20 mouse cellular contexts compared by ENCODE assay signal in genomic region chr12:89239826-89240225, GRCm38 (mm10).
DNase-seq lines count a peak whose midpoint lies in the region; ATAC-seq and TF ChIP-seq lines count a peak whose summit lies in the region.
"Had no signal": no experiment of that assay in that cellular context is flagged by ENCODE, and none has a peak within 500 bp of the region (broad histone marks: within the 10 kb centered on the region; RNA-seq: fewer than 3 reads in every experiment).

No protein-coding gene starts in this region.

- no peak overlapping the region for H3K27ac ChIP-seq in kidney, postnatal 0 days
- no peak overlapping the region for H3K27ac ChIP-seq in stomach, embryonic 14.5 days (ENCODE audit: low read length)
- H3K27ac ChIP-seq in stomach, postnatal 0 days (replicated peaks): no peak overlapping the region
- H3K27ac ChIP-seq: embryonic facial prominence, embryonic 13.5 days; forebrain, embryonic 15.5 days; heart, embryonic 10.5 days; hindbrain, embryonic 10.5 days; hindbrain, postnatal 0 days; macrophage; midbrain, embryonic 10.5 days had no signal

- WGBS in kidney, postnatal 0 days: 55% methylated on average over 1 of the region's 1 CpGs
- 17% methylated on average over 1 of the region's 1 CpGs for WGBS in stomach, embryonic 14.5 days
- 11% methylated on average over 1 of the region's 1 CpGs for WGBS in stomach, postnatal 0 days

- ATAC-seq in kidney, postnatal 0 days (replicated peaks; ENCODE audit: low FRiP score, low read depth): no peak
- ATAC-seq in stomach, embryonic 14.5 days (ENCODE audit: insufficient number of reproducible peaks, insufficient read depth, low FRiP score, low read depth): peak; percentile 67
- no peak for ATAC-seq in stomach, postnatal 0 days (ENCODE audit: low FRiP score, low TSS enrichment)
- ATAC-seq: forebrain, embryonic 15.5 days; hindbrain, postnatal 0 days had no signal

- no peaks in the 10 kb centered on the region for H3K27me3 ChIP-seq in kidney, postnatal 0 days (ENCODE audit: insufficient read depth, low read length)
- H3K27me3 ChIP-seq in stomach, embryonic 14.5 days (ENCODE audit: control insufficient read depth, insufficient read depth, low read length): no peaks in the 10 kb centered on the region
- no peaks in the 10 kb centered on the region for H3K27me3 ChIP-seq in stomach, postnatal 0 days (ENCODE audit: control insufficient read depth, insufficient read depth, low read length)
- H3K27me3 ChIP-seq: embryonic facial prominence, embryonic 13.5 days; forebrain, embryonic 15.5 days had no signal

- TF ChIP-seq EP300 in stomach, postnatal 0 days (optimal IDR thresholded peaks at IDR 0.05): no peak

- peaks cover 2% of the 10 kb centered on the region; the same call in 1 of the 2 replicates for H3K9me3 ChIP-seq in kidney, postnatal 0 days (replicated peaks; ENCODE audit: low read length)
- no peaks in the 10 kb centered on the region for H3K9me3 ChIP-seq in stomach, embryonic 14.5 days (ENCODE audit: control insufficient read depth, low read depth, low read length)
- no peaks in the 10 kb centered on the region for H3K9me3 ChIP-seq in stomach, postnatal 0 days (ENCODE audit: control insufficient read depth, low read length)
- H3K9me3 ChIP-seq: embryonic facial prominence, embryonic 13.5 days; forebrain, embryonic 15.5 days; heart, embryonic 10.5 days; hindbrain, embryonic 10.5 days; midbrain, embryonic 10.5 days had no signal

- peak; percentile 25 for DNase-seq in kidney, postnatal 0 days (ENCODE audit: low spot score)
- no peak for DNase-seq in kidney, postnatal 25 days
- DNase-seq in stomach, postnatal 0 days (ENCODE audit: low spot score): no peak
- DNase-seq in lung, postnatal 10 days: peak; percentile 55
- DNase-seq in cerebellum, adult 9-11 months: no peak
- no peak for DNase-seq in cerebellum, adult 11-12 months
- DNase-seq: cerebellum, adult 8-10 months; gastrocnemius, postnatal 25 days; kidney, adult 2 months; left cerebral cortex, postnatal 4 days; liver; thymus, adult 18-20 months had no signal

- H3K4me3 ChIP-seq in kidney, postnatal 0 days (replicated peaks; ENCODE audit: low read depth, low read length): no peak overlapping the region
- H3K4me3 ChIP-seq in stomach, embryonic 14.5 days (ENCODE audit: low read depth, low read length): no peak overlapping the region
- no peak overlapping the region for H3K4me3 ChIP-seq in stomach, postnatal 0 days (ENCODE audit: low read depth, low read length)
- H3K4me3 ChIP-seq: embryonic facial prominence, embryonic 13.5 days; forebrain, embryonic 15.5 days; heart, embryonic 10.5 days; hindbrain, embryonic 10.5 days; midbrain, embryonic 10.5 days had no signal

- no peak overlapping the region for H3K4me2 ChIP-seq in kidney, postnatal 0 days (ENCODE audit: low read length)
- no peak overlapping the region for H3K4me2 ChIP-seq in stomach, embryonic 14.5 days (replicated peaks; ENCODE audit: low read depth, low read length)
- H3K4me2 ChIP-seq in stomach, postnatal 0 days (replicated peaks; ENCODE audit: low read depth): no peak overlapping the region
- H3K4me2 ChIP-seq: embryonic facial prominence, embryonic 13.5 days; forebrain, embryonic 15.5 days had no signal

- H3K9ac ChIP-seq in kidney, postnatal 0 days (ENCODE audit: low read depth, low read length): no peak overlapping the region
- no peak overlapping the region for H3K9ac ChIP-seq in stomach, embryonic 14.5 days (replicated peaks; ENCODE audit: low read depth, low read length)
- no peak overlapping the region for H3K9ac ChIP-seq in stomach, postnatal 0 days (ENCODE audit: low read length)
- H3K9ac ChIP-seq: embryonic facial prominence, embryonic 13.5 days; forebrain, embryonic 15.5 days had no signal

- no peaks in the 10 kb centered on the region for H3K4me1 ChIP-seq in kidney, postnatal 0 days (replicated peaks; ENCODE audit: insufficient read depth, low read length)
- H3K4me1 ChIP-seq in stomach, embryonic 14.5 days (ENCODE audit: control insufficient read depth, insufficient read depth, low read length): no peaks in the 10 kb centered on the region
- no peaks in the 10 kb centered on the region for H3K4me1 ChIP-seq in stomach, postnatal 0 days (replicated peaks; ENCODE audit: control insufficient read depth, insufficient read depth)
- H3K4me1 ChIP-seq: embryonic facial prominence, embryonic 13.5 days; forebrain, embryonic 15.5 days; heart, embryonic 10.5 days; hindbrain, embryonic 10.5 days; midbrain, embryonic 10.5 days had no signal

- no peaks in the 10 kb centered on the region for H3K36me3 ChIP-seq in kidney, postnatal 0 days (ENCODE audit: insufficient read depth, low read length)
- H3K36me3 ChIP-seq in stomach, embryonic 14.5 days (ENCODE audit: control insufficient read depth, insufficient read depth, low read length): no peaks in the 10 kb centered on the region
- no peaks in the 10 kb centered on the region for H3K36me3 ChIP-seq in stomach, postnatal 0 days (ENCODE audit: control insufficient read depth, insufficient read depth, low read length)
- H3K36me3 ChIP-seq: embryonic facial prominence, embryonic 13.5 days; forebrain, embryonic 15.5 days; heart, embryonic 10.5 days; hindbrain, embryonic 10.5 days; midbrain, embryonic 10.5 days had no signal

- TF ChIP-seq CTCF in kidney, postnatal 0 days (IDR thresholded peaks at IDR 0.05; ENCODE audit: low read depth): no peak
- no peak for TF ChIP-seq CTCF in stomach, postnatal 0 days (IDR thresholded peaks at IDR 0.05; ENCODE audit: low read depth)

Comparison
In these comparisons a context has a peak if more than half of its experiments do, and no peak if none do; other contexts are left out.
1. DNase-seq: peak in kidney, postnatal 0 days (single experiment) and lung, postnatal 10 days (single experiment); none in kidney, postnatal 25 days (0 of 2), stomach, postnatal 0 days (single experiment), cerebellum, adult 9-11 months (single experiment) and cerebellum, adult 11-12 months (single experiment).